Mouse (Mus musculus) lung, embryonic 14.5 days (tissue): Measurements from ENCODE around the gene Oog4. TPM values are rescaled to one million over a fixed set of nuclear protein-coding genes. Genes with fewer than 3 reads are reported as not detected.

ENCODE experiments used
- ATAC-seq: fragments of 200-750 bp; cut with Nextera tagmentation; 2 replicates; pipeline ENCODE4 v1.8.0; 2017; ENCODE audit warnings: mild to moderate bottlenecking, moderate TSS enrichment, moderate library complexity; ENCODE audit not compliant: insufficient read depth
- DNase-seq: peaks from one replicate; pipeline ENCODE4 v3.0.0-alpha.2; 2015
- H3K27ac ChIP-seq: fragments of 300-500 bp; sonication (generic); 2 replicates; pipeline ENCODE4 v1.5.1; 2014; ENCODE audit warnings: low read depth, mild to moderate bottlenecking, moderate library complexity
- H3K27me3 ChIP-seq: fragments of 300-500 bp; sonication (generic); 2 replicates; pipeline ENCODE4 v1.6.1; 2014; ENCODE audit warnings: low read length, control low read depth; ENCODE audit not compliant: insufficient read depth
- H3K36me3 ChIP-seq: fragments of 300-500 bp; sonication (generic); 2 replicates; pipeline ENCODE4 v1.6.1; 2014; ENCODE audit warnings: control low read depth; ENCODE audit not compliant: insufficient read depth
- H3K4me1 ChIP-seq: fragments of 300-500 bp; sonication (generic); 2 replicates; pipeline ENCODE4 v1.6.1; 2014; ENCODE audit warnings: antibody characterized with exemption, control low read depth; ENCODE audit not compliant: insufficient read depth
- H3K4me2 ChIP-seq: fragments of 300-500 bp; sonication (generic); 2 replicates; pipeline ENCODE4 v1.6.1; 2014; ENCODE audit warnings: mild to moderate bottlenecking
- H3K4me3 ChIP-seq: fragments of 300-500 bp; sonication (generic); 2 replicates; pipeline ENCODE4 v1.5.1; 2014; ENCODE audit warnings: low read depth, low read length
- H3K9ac ChIP-seq: fragments of 300-500 bp; sonication (generic); 2 replicates; pipeline ENCODE4 v1.6.1; 2014
- H3K9me3 ChIP-seq: fragments of 300-500 bp; sonication (generic); 2 replicates; pipeline ENCODE4 v1.6.1; 2016; ENCODE audit warnings: low read depth, low read length, control low read depth
- CTCF ChIP-seq: IDR thresholded peaks from 2 replicates; pipeline ENCODE4 v1.5.1; 2016; ENCODE audit warnings: antibody characterized with exemption, low read depth
- WGBS: fragments of 180-500 bp; shearing (Covaris S2); extraction: QIAGEN DNeasy Blood & Tissue Kit; methylation state at CpG from one replicate; pipeline ENCODE4 v1.1.7; 2014; 5-methylcytosine and 5-hydroxymethylcytosine counted together
- polyA plus RNA-seq: library from polyadenylated mRNA; unstranded; fragments of >200 nt; fragmentation: Nextera tagmentation; extraction: Ambion mirVana; gene quantifications from 2 replicates; pipeline ENCODE4 v1.2.1, GENCODE M21; 2014

Gene Oog4
- polyA plus RNA-seq, 1 experiment from 2014 or later = not detected

- Histone ChIP-seq H3K9ac (peak overlapping the region; percentile 47), H3K27me3 (no peaks in the 10 kb centered on the region), H3K4me1 (no peaks in the 10 kb centered on the region), H3K4me2 (peak overlapping the region; percentile 56), H3K9me3 (no peaks in the 10 kb centered on the region), H3K27ac (no peak overlapping the region), H3K4me3 (peak overlapping the region; percentile 32), H3K36me3 (no peaks in the 10 kb centered on the region)
- DNase-seq (peak; percentile 82), ATAC-seq (peak; percentile 95)
- 8% methylated on average over 38 of the region's 43 CpGs for WGBS
- peak; percentile 59 for TF ChIP-seq CTCF
Observed at GRCm38 (mm10) chr4:143388955-143389702, 61.0 kb downstream of the Oog4 start.

Other genes with a start within 250 kb of the Oog4 start
- 12.0 and 12.1 TPM in 2 replicates for gene Prdm2, start 237.3 kb downstream of the Oog4 start, polyA plus RNA-seq
- gene Pdpn, start 150.8 kb downstream of the Oog4 start, polyA plus RNA-seq = 36.6 and 39.5 TPM in 2 replicates
- gene Lrrc38, start 100.6 kb downstream of the Oog4 start, polyA plus RNA-seq = 0.11 TPM in 1 of 2 replicates, not detected in the other
- not detected in 2 replicates for gene Pramel1, start 55.9 kb downstream of the Oog4 start, polyA plus RNA-seq
- gene Pramef8, start 37.9 kb downstream of the Oog4 start, polyA plus RNA-seq = 16.1 and 16.3 TPM in 2 replicates
- not detected in 2 replicates for gene Gm13043, start 61.0 kb upstream of the Oog4 start, polyA plus RNA-seq
- not detected in 2 replicates for gene Gm13040, start 85.6 kb upstream of the Oog4 start, polyA plus RNA-seq
- not detected in 2 replicates for gene BC080695, start 101.4 kb upstream of the Oog4 start, polyA plus RNA-seq
- gene Gm13057, start 101.4 kb upstream of the Oog4 start, polyA plus RNA-seq = not detected in 2 replicates
- gene Gm13083, start 164.7 kb upstream of the Oog4 start, polyA plus RNA-seq = not detected in 2 replicates
- gene Gm13088, start 206.9 kb upstream of the Oog4 start, polyA plus RNA-seq = not detected in 2 replicates